Mouse (Mus musculus): ENCODE results near the gene Usp1.
A peak's percentile ranks its signal among the peaks of the same experiment; 100 is the strongest.
"Not testable (repeated sequence)": the region's sequence is repeated elsewhere in the genome, so short reads cannot be mapped to it uniquely, and the experiment has no call there.

The Usp1 gene

DNA sequence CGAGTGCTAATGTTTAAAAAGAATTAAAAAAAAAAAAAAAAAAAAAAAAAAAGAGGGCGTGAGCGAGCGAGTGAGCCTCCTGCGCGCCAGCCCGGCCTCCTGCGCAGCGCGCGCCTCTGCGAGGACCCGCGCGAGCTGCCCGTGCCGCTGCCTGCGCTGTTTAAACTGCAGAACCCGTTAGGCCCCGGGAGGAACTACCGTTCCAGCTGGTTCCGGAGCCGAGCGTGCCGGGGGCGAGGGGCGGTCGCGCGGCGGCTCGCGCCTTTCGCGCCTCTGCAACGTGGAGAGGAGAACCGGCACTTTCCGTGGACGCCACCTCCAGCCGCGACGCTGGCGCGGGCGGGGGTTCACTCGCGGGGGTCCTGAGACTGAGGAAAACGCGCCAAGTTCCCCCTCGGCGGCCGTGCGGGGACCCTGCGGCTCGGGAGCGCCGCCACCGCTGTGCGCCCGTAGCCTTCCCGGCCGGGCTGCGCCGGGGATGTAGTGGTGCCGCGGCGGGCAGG, at the start of gene Usp1:
Usp1 (plus strand) TSS at position 243 of the 503 bp plus-strand sequence.
- DNase-seq (ENCODE audit: low spot score) = peak; percentile 84

DNA sequence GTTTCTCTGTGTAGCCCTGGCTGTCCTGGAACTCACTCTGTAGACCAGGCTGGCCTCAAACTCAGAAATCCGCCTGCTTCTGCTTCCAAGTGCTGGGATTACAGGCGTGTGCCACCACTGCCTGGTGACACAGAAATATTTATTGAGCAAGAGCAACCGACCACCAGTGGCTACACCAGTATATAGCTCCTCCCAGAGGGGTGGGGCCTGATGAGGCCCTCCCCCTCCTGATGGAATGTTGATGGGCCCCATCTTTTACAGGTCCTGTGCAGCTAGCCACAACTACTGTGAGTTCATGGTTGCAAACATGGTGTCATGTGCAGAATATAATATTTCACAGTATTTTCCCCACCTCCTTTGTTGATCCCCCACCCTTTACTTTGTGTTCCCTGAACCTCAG, 40.9 kb upstream of the Usp1 start:
- DNase-seq (ENCODE audit: low spot score) = no peak

DNA sequence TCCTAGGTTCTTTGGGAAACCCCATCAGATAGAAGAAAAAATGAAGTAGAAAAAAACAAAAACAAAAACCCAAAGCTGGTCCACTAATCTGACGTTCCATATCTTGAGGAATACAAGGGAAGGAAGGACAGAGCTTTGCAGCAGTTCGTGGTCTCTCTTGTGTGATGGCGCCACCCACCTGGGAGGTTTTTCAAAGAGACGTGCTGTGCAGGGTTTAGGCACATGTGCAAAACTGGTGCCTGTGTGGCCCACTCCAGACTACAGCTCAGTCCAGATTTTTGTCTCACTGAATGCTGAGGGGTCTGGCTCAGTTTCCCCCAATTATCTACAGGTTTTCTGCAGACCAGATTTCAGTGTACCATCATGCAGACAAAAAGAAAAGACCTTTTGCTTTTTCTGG, 37.2 kb upstream of the Usp1 start:
- DNase-seq (ENCODE audit: low spot score) = no peak

DNA sequence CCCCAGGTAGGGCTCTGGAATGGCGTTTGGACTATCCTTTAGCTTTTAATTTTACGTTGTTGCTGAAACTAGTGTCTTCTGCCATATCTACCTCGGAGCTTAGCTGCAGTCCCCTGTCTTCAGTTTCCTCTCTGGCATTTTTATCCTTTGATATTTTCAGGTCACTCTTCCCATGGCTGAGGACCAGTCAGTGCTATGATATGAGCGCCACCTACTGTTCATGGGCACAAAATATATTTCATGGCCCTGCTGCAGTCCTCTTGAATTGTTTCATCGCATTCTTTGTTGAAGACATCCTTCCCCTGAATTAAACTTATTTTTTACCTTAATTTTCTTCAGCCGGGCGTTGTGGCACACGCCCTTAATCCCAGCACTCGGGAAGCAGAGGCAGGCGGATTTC, 36.5 kb upstream of the Usp1 start:
- DNase-seq (ENCODE audit: low spot score) = peak; percentile 54

DNA sequence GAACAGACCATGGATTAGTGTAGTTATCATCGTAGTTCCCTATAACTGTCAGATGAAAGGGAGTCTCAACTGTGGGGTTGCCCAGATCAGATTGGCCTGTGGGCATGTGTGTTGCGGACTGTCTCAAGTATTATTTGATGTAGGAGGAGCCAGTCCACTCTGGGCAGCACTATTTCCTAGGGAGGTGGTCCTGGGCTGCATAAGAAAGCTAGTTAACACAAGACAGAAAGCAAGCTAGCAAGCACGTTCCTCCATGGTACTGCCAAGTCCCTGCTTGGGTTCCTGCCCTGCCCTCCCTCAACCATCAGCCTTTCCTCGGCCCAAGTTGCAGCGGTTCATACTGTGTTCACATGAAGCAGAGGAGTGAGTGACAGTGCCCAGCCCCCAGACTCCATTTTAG, 13.4 kb upstream of the Usp1 start:
- DNase-seq (ENCODE audit: low spot score) = no peak

DNA sequence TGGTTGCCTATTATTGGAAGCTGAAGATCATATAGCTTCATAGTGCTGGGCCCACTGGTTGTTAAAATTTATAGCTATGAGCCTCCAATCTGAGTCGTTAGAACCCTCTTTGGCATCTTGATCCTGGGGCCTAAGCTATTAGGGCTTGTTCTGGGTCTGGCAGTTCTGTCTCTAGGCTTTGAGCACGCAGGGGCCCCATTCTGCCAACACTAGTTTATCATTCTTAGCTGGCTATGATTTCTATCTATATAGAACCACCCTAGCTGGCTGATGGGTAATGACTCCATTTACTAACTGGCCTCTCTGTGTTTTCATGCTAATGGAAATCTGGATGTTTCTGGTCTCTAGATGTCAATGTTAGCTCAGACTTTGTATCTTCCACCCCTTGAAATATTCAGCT, 5.9 kb upstream of the Usp1 start:
- DNase-seq (ENCODE audit: low spot score) = no peak

DNA sequence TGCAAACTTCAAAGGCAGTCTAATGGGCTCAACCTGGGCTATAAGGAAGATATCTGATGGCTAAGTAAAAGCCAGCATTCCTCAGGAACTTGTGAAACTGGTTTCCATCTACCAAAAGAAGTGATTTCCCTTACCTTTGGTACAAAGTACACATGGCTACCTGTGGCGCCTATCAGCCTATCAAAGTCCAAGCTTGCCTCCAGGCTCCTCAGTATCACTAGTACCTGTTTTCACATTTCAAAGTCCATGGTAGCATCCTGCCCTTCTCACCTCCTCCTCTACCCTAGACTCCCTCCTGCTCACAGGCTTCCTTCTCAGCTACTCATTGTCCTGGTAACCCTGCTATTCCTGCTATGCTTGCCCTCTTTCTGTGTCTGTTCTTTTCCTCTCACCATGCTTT, 5.4 kb upstream of the Usp1 start:
- no peak for DNase-seq (ENCODE audit: low spot score)

DNA sequence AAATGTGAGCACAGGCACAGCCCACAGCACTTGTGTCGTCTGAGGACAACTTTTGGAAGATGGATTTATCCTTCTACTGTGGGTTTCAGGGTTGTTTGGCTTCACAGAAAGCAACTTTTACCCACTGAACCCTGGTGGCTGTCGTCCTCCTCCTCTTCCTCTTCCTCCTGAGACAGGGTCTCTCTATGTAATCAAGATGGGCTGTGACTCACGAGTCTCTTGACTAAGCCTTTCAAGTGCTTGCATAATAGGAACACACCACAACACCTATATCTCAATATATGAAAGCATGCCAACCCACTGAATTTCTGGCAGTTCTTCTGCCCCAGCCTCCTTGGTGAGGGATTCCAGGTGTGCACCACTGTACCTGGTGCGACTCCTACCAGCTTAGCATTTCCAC, 2.7 kb upstream of the Usp1 start:
- DNase-seq (ENCODE audit: low spot score) = no peak

DNA sequence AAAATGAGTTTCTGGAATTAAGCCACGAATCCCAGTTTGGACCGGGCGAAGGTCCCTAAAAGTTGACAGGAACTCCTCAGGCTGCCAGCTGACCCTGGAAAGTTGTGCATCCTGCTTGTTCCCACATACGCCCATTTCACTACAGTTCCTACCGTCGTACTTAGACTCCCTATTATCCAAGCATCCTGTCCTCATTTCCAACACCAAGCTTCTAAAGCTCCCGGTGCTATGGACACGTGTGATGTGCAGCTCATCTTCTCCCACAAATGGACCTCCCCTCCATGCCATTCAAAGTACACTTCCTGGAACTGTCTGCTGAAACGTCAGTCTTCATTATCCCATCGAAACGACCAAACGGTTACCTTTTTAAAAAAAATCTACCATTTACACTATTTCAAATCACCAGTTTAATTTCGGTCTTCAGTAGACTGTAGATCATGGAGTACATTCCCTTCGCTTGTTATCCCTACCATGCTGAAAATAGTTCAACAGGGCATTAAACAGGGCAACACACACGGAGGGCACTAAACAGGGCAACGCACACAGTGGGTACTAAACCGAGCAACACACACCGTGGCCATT, 1.5 kb upstream of the Usp1 start:
- DNase-seq (ENCODE audit: low spot score) = no peak

DNA sequence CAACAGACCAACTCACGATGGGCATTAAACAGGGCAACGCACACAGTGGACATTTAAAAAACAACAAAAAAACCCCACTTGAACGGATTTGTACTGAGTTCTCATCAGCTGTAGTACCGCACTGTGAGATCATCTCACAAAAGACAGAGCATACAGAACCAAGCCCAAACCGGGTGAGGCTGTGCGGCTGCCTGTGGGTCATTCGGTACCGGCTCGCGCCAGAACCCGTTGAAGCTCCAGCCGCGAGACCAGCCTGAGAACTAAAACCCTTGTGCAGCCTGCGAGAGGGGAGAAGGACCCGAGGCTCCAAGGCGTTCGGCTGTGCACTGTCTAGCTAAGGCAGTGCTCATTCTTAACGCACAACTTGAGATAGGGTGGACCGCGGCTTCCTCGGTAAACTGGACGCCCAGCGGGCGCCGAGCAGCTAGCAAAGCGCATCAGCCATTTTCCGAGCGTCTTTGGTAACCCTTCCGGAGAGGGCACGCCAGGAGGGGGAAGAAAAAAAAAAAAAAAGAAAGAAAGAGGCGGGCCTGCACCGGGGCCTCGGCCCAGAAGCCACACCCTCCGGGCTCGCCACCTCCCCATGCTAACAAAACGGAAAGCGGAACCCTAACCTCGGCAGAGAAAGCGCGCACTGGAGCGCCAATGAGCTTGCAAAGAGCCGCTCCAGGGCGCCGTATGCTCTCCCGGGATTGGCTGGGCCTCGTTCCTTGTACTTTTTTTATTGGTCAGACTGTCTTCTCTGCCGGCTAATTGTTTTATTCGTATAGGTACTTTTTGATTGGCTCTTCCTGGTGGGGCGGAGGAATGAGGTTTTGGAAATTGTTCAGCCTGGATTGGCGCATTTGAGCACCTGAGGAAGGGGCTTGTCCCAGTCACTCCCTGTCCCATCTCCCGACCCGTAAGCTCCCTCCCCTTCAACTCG, 705 bp upstream of the Usp1 start:
- peak; percentile 80 for DNase-seq (ENCODE audit: low spot score)

DNA sequence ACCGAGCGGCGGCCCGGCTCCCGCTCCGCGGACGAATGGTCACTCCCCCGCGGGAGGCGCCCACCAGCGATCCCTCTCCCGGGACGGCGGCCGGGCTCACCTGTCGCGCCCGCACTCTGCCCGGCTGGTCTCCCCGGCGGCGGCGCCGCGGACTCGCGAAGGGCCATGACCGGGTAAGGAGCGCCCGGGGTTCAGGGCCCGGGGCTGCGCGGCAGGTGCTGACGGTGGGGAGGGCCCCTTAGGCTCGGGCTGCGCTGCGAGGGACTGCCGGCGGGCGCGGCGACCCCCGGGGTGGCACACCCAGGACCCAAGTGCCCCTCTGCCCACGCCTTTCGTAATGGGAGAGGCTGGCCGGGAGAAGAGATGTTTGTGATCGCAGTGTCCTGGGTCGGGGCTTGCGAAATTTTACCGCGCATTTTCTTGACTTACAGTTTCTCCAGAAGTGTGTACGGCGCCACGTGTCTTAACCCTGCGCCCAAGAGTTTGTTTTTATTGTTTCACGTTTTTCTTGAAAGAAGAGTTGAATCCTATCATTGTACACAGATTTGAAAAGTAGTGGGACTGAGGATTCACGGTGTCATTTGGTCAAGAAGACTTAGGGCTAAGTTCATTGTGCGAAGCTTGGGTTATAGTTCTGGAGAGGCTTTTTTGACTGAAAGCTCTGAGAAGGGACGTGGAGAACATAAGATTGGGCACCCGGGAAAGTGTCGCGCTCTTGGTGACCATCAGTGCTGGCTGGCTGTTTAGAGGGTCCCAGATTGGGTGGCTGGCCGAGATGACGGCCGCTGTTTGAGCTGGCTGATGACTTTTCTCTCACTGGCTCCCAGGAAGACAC, 678 bp downstream of the Usp1 start:
- no peak for DNase-seq (ENCODE audit: low spot score)

DNA sequence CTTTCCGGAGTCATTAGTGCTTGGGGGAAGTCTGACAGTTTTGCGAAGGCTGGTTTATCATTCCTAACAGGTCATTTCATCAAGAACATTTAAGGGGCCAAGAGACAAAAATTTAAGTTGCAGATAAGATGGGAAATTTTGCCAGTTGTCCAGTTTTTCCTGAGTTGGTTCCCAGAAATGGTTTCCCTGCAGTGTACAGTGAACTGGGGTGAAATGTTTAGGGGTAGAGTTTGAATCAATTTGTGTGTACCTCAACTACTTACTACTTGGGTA, 1.2 kb downstream of the Usp1 start:
- no peak for DNase-seq (ENCODE audit: low spot score)

DNA sequence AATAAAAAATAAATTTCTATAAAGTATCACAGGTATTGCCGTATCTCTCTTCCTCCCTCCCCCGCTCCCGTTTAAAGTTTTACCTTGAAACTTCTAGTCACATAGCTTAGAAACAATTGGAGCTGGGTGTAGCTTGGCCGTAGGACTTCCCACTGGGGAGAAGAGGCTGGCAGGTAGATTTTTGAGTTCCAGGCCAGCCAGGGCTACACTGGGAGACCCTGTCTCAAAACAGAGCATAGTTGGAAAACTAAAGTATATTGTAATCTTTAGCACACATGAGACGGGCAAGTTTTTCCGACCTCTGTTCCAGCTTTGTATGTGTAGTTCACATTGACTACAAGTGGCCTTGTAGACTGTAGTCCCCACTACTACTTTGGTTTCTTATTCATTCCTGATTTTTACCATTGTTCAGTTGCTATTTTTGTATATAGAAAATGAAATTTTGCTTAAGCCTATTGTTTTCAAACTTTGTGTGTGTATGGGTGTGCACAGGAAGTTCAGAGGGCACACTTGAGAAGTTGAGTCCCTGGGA, 1.7 kb downstream of the Usp1 start:
- no peak for DNase-seq (ENCODE audit: low spot score)

DNA sequence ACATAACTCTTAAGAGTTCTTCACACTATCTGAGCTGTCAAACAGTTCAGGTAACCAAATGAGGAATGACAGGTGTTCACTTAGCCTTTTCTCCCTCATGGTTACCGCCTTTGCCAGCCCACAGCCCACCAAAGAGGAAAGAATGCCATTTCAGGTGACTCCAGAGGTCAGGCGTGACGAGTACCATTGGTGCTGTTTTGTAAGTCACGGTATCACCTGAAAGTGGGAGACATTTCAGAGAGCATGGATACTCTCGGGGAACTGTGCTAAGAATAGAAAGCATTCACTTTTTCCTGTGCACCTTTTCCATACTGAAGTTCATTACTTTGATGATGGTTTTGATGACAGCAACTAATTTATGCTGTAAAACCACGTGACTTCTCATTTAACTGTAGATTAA, 12.4 kb downstream of the Usp1 start:
- no peak for DNase-seq (ENCODE audit: low spot score)

DNA sequence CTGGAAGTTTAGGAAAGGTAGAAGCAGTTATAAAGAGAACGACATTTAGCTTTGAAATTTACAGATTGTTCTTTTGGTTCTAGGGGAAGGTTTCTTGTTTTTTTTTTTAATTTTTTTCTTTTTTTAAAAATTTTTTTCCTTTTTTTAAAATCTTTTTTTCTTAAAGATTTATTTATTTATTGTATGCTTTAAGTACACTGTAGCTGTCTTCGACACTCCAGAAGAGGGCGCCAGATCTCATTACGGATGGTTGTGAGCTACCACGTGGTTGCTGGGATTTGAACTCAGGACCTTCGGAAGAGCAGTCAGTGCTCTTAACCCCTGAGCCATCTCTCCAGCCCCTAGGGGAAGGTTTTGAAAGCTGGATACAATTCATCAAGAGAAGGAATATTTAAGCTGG, 14.6 kb downstream of the Usp1 start:
- not testable (repeated sequence) for DNase-seq (ENCODE audit: low spot score)

DNA sequence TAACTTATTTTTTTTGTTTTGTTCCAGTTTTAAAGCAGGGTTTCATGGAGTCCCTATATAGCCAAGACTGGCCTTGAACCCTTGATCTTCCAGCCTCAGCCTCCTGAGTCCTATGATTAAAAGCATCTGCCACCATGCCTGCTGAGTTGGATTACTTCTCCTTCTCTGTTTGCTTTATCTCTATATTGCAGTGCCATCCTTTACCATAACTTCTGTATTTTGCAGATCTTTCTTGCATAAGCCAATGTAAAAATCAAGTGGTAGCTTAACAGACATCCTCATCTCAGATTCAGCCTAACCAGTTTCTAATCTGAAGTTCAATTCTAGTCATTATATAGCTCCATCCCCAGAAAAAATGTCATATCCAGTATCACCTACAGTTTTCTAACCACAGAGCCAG, 27.0 kb downstream of the Usp1 start:
- no peak for DNase-seq (ENCODE audit: low spot score)

DNA sequence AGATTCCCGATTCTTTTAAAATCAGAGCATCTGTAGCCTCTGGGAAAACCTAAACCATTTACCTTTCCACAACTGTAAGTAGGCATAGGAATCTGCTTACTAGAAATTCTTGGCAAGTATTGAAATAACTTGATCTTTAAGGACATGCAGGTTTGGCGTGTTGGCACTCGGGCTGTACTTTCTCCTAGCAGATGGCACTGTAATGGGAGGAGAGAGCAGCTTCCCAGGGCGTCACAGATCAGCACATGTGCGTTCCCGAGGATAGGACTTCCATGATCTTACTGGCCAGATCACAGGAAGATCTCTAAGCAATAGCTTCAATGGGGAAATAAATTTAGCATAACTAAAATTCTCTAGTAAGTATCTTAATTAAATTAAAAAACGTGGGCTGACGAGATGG, 32.4 kb downstream of the Usp1 start:
- no peak for DNase-seq (ENCODE audit: low spot score)

DNA sequence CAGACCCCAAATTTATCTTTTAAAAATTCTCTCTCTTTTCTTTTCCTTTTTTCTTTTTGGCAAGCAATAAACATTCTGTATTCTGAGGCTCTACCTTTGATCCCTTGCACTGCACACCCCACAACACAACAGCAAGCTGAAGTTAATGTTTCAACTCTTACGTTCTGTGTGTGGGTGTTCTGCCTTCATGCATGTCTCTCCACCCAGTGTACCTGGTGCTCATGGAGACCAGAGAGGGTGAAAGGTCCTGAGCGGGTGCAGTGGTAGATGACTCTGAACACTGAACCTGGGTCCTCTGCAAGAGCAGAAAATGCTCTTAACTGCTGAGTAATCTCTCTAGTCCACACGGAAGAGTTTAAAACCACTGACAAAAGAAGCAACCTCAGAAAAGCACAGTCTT, 36.6 kb downstream of the Usp1 start:
- DNase-seq (ENCODE audit: low spot score) = no peak

DNA sequence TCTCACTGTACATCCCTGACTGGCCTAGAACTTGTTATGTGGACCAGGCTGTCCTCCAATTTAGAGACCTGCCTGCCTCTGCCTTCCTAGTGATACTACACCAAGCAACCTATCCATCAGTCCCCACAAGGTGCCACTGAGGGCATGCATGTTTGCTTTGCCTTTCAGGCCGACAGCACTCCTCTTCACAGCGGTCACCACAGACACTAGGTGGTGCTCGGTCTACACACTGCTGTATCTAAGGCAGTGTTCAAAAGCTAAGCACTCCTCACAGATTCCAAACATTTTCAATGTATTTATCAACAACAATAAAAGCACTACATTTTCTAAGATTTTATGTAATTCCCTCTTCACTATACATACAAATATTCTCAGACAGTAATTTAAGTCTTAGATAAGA, 46.3 kb downstream of the Usp1 start:
- no peak for DNase-seq (ENCODE audit: low spot score)

DNA sequence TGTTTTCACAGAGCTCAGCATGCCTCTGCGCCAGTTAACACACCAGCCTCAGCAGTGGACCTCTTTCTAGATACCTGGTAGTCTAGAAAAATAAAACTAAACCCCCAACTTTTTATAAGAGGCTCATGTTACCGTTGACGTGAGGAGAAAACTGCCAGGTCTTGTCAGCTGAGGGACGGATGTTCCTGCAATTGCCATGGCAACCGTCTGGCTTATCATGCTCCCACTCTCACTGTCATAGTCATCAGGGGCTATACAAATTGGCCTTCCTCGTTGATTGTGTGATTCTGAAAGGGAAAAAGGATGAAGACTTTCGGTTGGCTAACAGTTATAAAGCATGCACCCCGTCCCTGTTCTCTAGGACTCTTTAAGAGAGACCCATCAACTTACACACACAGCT, 52.1 kb downstream of the Usp1 start:
- no peak for DNase-seq (ENCODE audit: low spot score)

DNA sequence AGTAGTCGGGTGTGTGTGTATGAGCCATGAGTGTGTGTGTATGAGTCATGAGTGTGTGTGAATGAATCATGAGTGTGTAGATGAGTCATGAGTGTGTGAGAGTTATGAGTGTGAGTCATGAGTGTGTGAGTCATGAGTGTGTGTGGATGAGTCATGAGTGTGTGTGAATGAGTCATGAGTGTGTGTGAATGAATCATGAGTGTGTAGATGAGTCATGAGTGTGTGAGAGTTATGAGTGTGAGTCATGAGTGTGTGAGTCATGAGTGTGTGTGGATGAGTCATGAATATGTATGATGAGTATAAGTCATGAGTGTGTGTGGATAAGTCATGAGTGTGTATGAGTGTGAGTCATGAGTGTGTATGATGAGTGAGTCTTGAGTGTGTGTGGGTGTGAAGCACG, 54.7 kb downstream of the Usp1 start:
- not testable (repeated sequence) for DNase-seq (ENCODE audit: low spot score)

DNA sequence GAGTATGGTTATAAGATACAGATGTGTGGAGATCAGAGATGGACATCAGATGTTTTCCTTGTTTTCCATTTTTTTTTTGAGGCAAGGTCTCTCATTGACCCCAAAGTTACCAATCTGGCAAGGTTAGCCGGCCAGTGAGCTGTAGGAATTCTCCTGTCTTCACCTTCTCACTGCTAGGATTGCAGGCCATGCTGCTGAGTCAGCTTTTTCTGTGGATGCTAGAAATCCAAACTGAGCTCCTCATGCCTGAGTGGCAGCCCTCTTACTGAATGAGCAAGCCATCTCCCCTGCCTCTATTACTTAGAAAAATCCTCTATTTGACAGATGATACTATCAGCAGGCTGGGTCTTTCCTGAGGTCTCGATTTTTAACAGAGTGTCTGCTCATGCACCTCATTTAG, 55.1 kb downstream of the Usp1 start:
- no peak for DNase-seq (ENCODE audit: low spot score)

DNA sequence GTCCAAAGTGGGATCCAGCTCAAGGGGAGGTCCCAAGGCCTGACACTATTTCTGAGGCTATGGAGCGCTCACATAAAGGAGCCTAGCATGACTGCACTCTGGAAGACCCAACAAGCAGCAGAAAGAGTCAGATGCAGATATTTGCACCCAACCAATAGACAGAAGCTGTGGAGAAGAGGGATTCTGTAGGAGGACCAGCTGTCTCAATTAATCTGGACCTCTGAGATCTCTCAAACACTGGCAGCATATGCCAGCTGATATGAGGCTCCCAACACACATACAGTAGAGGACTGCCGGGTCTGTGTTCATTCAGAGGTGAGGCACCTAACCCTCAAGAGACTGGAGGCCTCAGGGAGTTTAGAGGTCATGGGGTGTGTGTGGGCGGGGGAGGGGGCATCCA, 56.4 kb downstream of the Usp1 start:
- DNase-seq (ENCODE audit: low spot score) = not testable (repeated sequence)
